Mouse (Mus musculus): ENCODE data around the gene Sash1.

The Sash1 gene

GRCm38 (mm10) chr10:8757429-8757931 is 128.4 kb downstream of the Sash1 start:
- in situ Hi-C loops (cut with MseI, MboI) = no loop called here

- in situ Hi-C loops (cut with MseI, MboI) = no loop called here
Observed at GRCm38 (mm10) chr10:8756604-8757354, 129.1 kb downstream of the Sash1 start.

GRCm38 (mm10) chr10:8753377-8753776 is 132.5 kb downstream of the Sash1 start:
- in situ Hi-C loops (cut with MseI, MboI) = no loop called here

GRCm38 (mm10) chr10:8752436-8752835 is 133.4 kb downstream of the Sash1 start:
- in situ Hi-C loops (cut with MseI, MboI) = no loop called here

- in situ Hi-C loops (cut with MseI, MboI) = no loop called here
Observed at GRCm38 (mm10) chr10:8749537-8749936, 136.3 kb downstream of the Sash1 start.

- in situ Hi-C loops (cut with MseI, MboI) = no loop called here
Observed at GRCm38 (mm10) chr10:8747450-8748212, 138.2 kb downstream of the Sash1 start.

- in situ Hi-C loops (cut with MseI, MboI) = no loop called here
Observed at GRCm38 (mm10) chr10:8746082-8746696, 139.7 kb downstream of the Sash1 start.

GRCm38 (mm10) chr10:8742872-8743271 is 143.0 kb downstream of the Sash1 start:
- in situ Hi-C loops (cut with MseI, MboI) = no loop called here

GRCm38 (mm10) chr10:8741505-8741904 is 144.4 kb downstream of the Sash1 start:
- in situ Hi-C loops (cut with MseI, MboI) = no loop called here

- in situ Hi-C loops (cut with MseI, MboI) = no loop called here
Observed at GRCm38 (mm10) chr10:8740797-8741196, 145.1 kb downstream of the Sash1 start.

- in situ Hi-C loops (cut with MseI, MboI) = no loop called here
Observed at GRCm38 (mm10) chr10:8729387-8730337, 156.2 kb downstream of the Sash1 start.

- in situ Hi-C loops (cut with MseI, MboI) = no loop called here
Observed at GRCm38 (mm10) chr10:8719345-8719744, 166.5 kb downstream of the Sash1 start.

- in situ Hi-C loops (cut with MseI, MboI) = no loop called here
Observed at GRCm38 (mm10) chr10:8718831-8719230, 167.0 kb downstream of the Sash1 start.

- in situ Hi-C loops (cut with MseI, MboI) = no loop called here
Observed at GRCm38 (mm10) chr10:8717171-8717570, 168.7 kb downstream of the Sash1 start.

GRCm38 (mm10) chr10:8715679-8716284 is 170.1 kb downstream of the Sash1 start:
- in situ Hi-C loops (cut with MseI, MboI) = no loop called here

- in situ Hi-C loops (cut with MseI, MboI) = loop anchor here in 1 of 2 experiments (25.0 kb wide), 1 partner anchor 834 kb away; no protein-coding TSS in a partner anchor
Observed at GRCm38 (mm10) chr10:8696636-8697035, 189.2 kb downstream of the Sash1 start.

- in situ Hi-C loops (cut with MseI, MboI) = loop anchor here in 1 of 2 experiments (25.0 kb wide), 1 partner anchor 832 kb away; no protein-coding TSS in a partner anchor
Observed at GRCm38 (mm10) chr10:8693996-8694500, 191.8 kb downstream of the Sash1 start.

- in situ Hi-C loops (cut with MseI, MboI) = loop anchor here in 1 of 2 experiments (25.0 kb wide), 1 partner anchor 831 kb away; no protein-coding TSS in a partner anchor
Observed at GRCm38 (mm10) chr10:8693561-8693960, 192.3 kb downstream of the Sash1 start.

- in situ Hi-C loops (cut with MseI, MboI) = loop anchor here in 1 of 2 experiments (25.0 kb wide), 1 partner anchor 830 kb away; no protein-coding TSS in a partner anchor
Observed at GRCm38 (mm10) chr10:8692531-8692930, 193.3 kb downstream of the Sash1 start.

- in situ Hi-C loops (cut with MseI, MboI) = loop anchor here in 1 of 2 experiments (25.0 kb wide), 1 partner anchor 824 kb away; no protein-coding TSS in a partner anchor
Observed at GRCm38 (mm10) chr10:8686219-8686618, 199.7 kb downstream of the Sash1 start.
